8 mouse cellular contexts compared by ENCODE assay signal in genomic region chr5:136881380-136882009, GRCm38 (mm10). TPM values are rescaled to one million over a fixed set of nuclear protein-coding genes. Genes with fewer than 3 reads are reported as not detected.
DNase-seq lines count a peak whose midpoint lies in the region; ATAC-seq lines count a peak whose summit lies in the region.

No protein-coding gene starts in this region.

- peak overlapping the region; percentile 73 for H3K9ac ChIP-seq in hindbrain, embryonic 12.5 days

- H3K4me2 ChIP-seq in hindbrain, embryonic 12.5 days (replicated peaks), result peak overlapping the region; percentile 81

- H3K27me3 ChIP-seq in hindbrain, embryonic 12.5 days, result peaks cover 37% of the 10 kb centered on the region

- H3K4me3 ChIP-seq in hindbrain, embryonic 12.5 days, result peak overlapping the region; percentile 53

- no peaks in the 10 kb centered on the region for H3K36me3 ChIP-seq in hindbrain, embryonic 12.5 days

- peak; percentile 62 for DNase-seq in Muller cell, postnatal 12 days (ENCODE audit: inconsistent ontology term)
- peak; percentile 21 for DNase-seq in cerebellum, adult 9-11 months
- peak; percentile 31 to 76 for DNase-seq in frontal cortex, postnatal 14 days (ENCODE audit: low spot score in 2 of 2)
- peak; percentile 65 to 73 for DNase-seq in layer of hippocampus, postnatal 14 days (ENCODE audit: low spot score in 2 of 2)
- DNase-seq in lung, postnatal 14 days, result peak; percentile 86
- peak; percentile 87 for DNase-seq in retina, postnatal 1 day
- peak; percentile 77 to 83 for DNase-seq in thymus, postnatal 36 days

- H3K27ac ChIP-seq in hindbrain, embryonic 12.5 days, result peak overlapping the region; percentile 57; the same call in 1 of the 2 replicates

- no peaks in the 10 kb centered on the region for H3K9me3 ChIP-seq in hindbrain, embryonic 12.5 days (replicated peaks)

- ATAC-seq in hindbrain, embryonic 12.5 days (ENCODE audit: low FRiP score), result peak; percentile 73; the same call in 1 of the 2 replicates

- H3K4me1 ChIP-seq in hindbrain, embryonic 12.5 days, result peaks cover 17% of the 10 kb centered on the region

- 6% methylated on average over 39 of the region's 39 CpGs for WGBS in hindbrain, embryonic 12.5 days

RNA-seq across cellular contexts. Expression of gene Col26a1, which starts 1.5 kb away (rescaled TPM):
- polyA plus RNA-seq in hindbrain, embryonic 12.5 days (2016; fragmentation: Nextera tagmentation; extraction: Ambion mirVana), result 115 and 124 TPM in 2 replicates
- total RNA-seq in layer of hippocampus, postnatal 14 days (2021), result 10 to 100 TPM; 12.0 to 13.8 TPM

RNA-seq across cellular contexts. Expression of gene Ift22, which starts 26.5 kb away (rescaled TPM):
- 94.9 and 106 TPM in 2 replicates for polyA plus RNA-seq in hindbrain, embryonic 12.5 days (2016; fragmentation: Nextera tagmentation; extraction: Ambion mirVana)
- 10 to 100 TPM; 78.3 to 99.5 TPM for total RNA-seq in layer of hippocampus, postnatal 14 days (2021)

Comparison
In these comparisons a context has a peak if more than half of its experiments do, and no peak if none do; other contexts are left out.
1. Peak in every context shown above with its lines: DNase-seq, ATAC-seq, H3K4me3 ChIP-seq and H3K27ac ChIP-seq.
2. DNase-seq: peak in every context shown above with its lines; median percentile 87 in retina, postnatal 1 day; 86 in lung, postnatal 14 days; 80 in thymus, postnatal 36 days; 69 in layer of hippocampus, postnatal 14 days; 62 in Muller cell, postnatal 12 days; 54 in frontal cortex, postnatal 14 days; 21 in cerebellum, adult 9-11 months.